Mouse (Mus musculus): ENCODE results near the gene Dpp8. TPM values are rescaled to one million over a fixed set of nuclear protein-coding genes. Genes with fewer than 3 reads are reported as not detected.

Dpp8 gene
- polyA plus RNA-seq, 1 experiment from 2014 or later, result 35.0 TPM

DNA sequence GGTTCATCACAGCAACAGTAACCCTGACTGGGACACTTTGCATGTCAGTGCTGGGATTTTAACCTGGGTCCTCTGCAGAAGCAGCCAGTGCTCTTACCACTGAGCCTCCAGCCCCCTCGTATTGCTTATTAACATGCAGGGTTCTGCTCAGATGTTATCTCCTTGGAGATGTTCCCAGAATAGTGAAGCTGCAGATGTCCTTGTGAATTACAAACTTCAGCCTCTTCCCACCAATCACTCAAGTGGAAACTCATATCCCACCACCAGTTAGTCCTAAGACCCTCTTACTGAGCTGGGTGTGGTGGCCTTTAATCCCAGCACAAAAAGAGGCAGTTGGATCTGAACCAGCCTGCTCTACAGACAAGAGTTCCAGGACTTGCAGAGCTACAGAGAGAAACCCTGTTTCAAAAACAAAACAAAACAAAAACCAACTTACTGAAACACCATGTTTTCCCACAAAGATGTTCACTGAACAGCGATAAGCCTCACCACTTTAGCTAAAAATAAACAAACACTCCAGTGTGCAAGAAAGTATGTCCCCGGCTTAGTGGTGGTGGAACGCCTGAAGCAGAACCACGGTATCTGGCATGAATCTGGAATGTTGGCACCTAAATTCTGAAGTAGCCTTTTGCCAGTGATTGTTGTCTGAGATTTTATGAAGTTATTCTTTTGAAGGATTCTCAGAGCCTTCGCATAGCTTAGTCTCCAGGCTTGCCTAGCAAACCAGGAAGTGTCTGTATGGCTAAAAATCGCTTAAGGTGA, 16.6 kb upstream of the Dpp8 start:
- no peak for ATAC-seq (ENCODE audit: insufficient number of reproducible peaks, low FRiP score, low TSS enrichment, low read depth)
- no peak overlapping the region for H3K4me3 ChIP-seq (replicated peaks)
- 56% methylated on average over 7 of the region's 7 CpGs for WGBS
- no peaks in the 10 kb centered on the region for H3K9me3 ChIP-seq (replicated peaks)
- no peaks in the 10 kb centered on the region for H3K27me3 ChIP-seq
- no peaks in the 10 kb centered on the region for H3K36me3 ChIP-seq
- H3K4me2 ChIP-seq (replicated peaks), result no peak overlapping the region
- peak overlapping the region; percentile 44; the same call in 1 of the 2 replicates for H3K27ac ChIP-seq (replicated peaks)
- no peak overlapping the region for H3K9ac ChIP-seq
- H3K4me1 ChIP-seq, result peaks cover 45% of the 10 kb centered on the region

DNA sequence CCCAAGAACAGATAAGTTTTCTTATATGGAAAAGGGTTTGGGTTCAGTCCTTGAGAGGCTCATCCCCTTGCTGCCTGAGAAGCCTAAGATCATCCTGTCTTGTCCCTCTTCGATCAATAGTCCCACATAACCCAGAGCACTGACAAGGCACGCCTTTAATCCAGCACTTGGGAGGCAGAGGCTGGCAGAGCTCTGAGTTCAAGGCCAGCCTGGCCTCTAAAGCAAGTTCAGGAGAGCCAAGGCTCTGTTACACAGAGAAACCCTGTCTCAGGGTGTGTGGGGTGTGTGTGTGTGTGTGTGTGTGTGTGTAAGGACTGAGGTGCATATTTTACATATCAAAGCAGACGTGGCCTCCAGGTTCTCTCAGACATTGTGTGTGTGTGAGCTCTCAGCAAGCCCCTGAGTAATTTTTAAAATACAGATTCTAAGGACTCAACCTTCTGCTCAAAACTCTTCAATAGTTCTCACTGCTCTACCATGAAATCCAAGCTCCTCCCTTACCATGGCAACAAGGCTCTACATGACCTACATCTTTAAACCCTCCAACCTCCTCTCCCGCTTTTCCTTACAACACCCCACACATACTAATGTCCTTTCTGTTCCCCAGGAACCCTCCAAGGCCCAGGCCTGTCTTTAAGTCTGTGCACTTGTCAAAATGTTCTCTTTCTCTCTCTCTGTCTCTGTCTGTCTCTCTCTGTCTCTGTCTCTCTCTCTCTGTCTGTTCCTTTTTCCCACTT, 15.8 kb upstream of the Dpp8 start:
- 73% methylated on average over 4 of the region's 4 CpGs for WGBS

DNA sequence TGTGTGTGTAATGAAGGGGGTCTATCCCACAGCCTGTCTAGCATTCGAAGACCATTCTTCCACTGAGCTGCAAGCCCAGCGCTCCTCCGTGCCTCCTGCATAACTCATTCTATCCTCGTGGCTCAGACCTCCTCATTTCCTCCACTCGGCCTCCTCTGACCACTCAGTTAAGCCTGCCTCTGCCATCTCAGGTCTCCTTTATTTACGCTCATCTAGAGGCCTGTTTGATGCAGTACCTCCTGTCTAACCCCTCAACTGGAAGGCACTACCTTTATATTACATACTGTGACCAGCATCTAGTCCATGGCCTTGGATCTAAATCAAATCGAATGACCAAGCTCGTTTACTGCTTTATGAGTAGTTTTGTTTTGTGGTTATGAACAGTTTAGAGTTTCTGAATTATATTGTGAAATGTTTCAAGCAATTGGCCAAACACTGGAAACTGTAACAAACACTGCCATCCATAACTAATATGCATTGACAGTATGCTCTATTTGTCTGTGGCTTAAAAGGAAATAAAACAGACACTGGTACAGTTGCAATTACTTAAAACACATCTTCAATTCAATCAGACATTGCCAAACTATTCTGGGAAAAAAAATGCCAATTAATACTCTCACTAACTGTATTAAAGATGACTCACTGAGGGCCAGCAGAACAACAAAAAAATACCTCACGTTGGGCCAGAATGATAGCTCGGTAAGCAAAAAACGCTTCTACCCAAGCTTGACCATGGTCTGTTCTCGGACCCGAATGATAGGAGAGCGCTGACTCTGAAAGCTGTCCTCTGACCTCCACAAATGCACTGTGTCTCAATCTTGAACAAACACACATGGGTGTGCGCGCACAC, 15.0 kb upstream of the Dpp8 start:
- no peak for ATAC-seq (ENCODE audit: insufficient number of reproducible peaks, low FRiP score, low TSS enrichment, low read depth)
- H3K27ac ChIP-seq (replicated peaks), result no peak overlapping the region
- no peaks in the 10 kb centered on the region for H3K9me3 ChIP-seq (replicated peaks)
- no peak overlapping the region for H3K9ac ChIP-seq
- no peaks in the 10 kb centered on the region for H3K36me3 ChIP-seq
- H3K27me3 ChIP-seq, result no peaks in the 10 kb centered on the region
- no peak overlapping the region for H3K4me3 ChIP-seq (replicated peaks)
- 80% methylated on average over 16 of the region's 16 CpGs for WGBS
- H3K4me1 ChIP-seq, result peaks cover 53% of the 10 kb centered on the region
- H3K4me2 ChIP-seq (replicated peaks), result no peak overlapping the region

More for the DNA sequence above, 15.8 kb upstream of the Dpp8 start:
- Histone ChIP-seq H3K27me3 (no peaks in the 10 kb centered on the region), H3K9me3 (replicated peaks) (no peaks in the 10 kb centered on the region), H3K4me3 (replicated peaks) (no peak overlapping the region), H3K36me3 (no peaks in the 10 kb centered on the region), H3K9ac (no peak overlapping the region), H3K27ac (replicated peaks) (peak overlapping the region; percentile 44; the same call in 1 of the 2 replicates), H3K4me1 (peaks cover 49% of the 10 kb centered on the region), H3K4me2 (replicated peaks) (no peak overlapping the region)
- no peak for ATAC-seq (ENCODE audit: insufficient number of reproducible peaks, low FRiP score, low TSS enrichment, low read depth)

DNA sequence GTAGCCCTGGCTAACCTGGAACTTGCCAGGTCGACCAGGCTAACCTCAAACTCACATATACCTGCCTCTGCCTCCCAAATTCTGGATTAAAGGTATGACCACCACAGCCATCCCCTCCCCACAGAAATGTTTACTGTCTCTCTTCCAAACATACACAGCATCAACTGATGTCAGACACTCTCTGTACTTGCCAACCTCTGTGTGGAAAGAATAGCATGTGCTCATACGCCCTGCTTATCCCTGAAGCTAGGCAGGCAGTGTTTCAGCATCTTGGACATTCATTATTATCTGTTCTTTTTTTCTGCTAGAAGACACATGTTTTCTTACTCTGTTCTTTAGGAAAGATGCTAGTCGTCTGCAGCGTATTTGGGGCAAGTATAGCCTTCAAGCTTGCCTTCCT, 14.3 kb upstream of the Dpp8 start:
- no peak overlapping the region for H3K4me2 ChIP-seq (replicated peaks)
- H3K9me3 ChIP-seq (replicated peaks), result no peaks in the 10 kb centered on the region
- WGBS, result 81% methylated on average over 4 of the region's 4 CpGs
- H3K4me3 ChIP-seq (replicated peaks), result no peak overlapping the region
- ATAC-seq (ENCODE audit: insufficient number of reproducible peaks, low FRiP score, low TSS enrichment, low read depth), result no peak
- H3K9ac ChIP-seq, result no peak overlapping the region
- no peaks in the 10 kb centered on the region for H3K36me3 ChIP-seq
- H3K4me1 ChIP-seq, result peaks cover 54% of the 10 kb centered on the region
- H3K27ac ChIP-seq (replicated peaks), result no peak overlapping the region
- no peaks in the 10 kb centered on the region for H3K27me3 ChIP-seq

DNA sequence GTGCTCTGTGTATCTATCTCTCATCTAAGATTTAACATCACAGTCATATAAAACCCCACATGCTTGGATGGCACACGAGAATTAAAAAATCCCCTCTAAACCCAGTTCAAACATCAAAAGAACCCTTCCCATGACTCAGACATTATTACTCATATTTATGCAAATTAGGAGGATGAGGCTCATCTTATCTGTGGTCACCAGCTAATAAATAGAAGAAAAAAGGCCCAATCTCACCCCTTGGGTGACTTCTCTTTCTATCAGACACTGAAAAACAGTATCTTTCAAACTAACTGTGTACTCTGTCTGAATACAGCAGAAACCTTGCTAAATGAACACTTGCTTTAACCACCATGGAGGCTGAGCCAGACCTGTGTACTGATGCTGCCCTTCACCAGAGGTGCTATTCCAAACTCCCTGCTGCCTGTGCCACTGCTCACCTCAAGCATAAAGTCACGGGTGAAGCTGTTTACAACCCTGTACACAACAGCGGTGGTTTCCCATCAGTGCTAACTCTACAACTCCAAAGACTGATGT, 13.6 kb upstream of the Dpp8 start:
- H3K9me3 ChIP-seq (replicated peaks), result no peaks in the 10 kb centered on the region
- no peak overlapping the region for H3K9ac ChIP-seq
- H3K36me3 ChIP-seq, result no peaks in the 10 kb centered on the region
- H3K4me2 ChIP-seq (replicated peaks), result no peak overlapping the region
- no peaks in the 10 kb centered on the region for H3K27me3 ChIP-seq
- H3K27ac ChIP-seq (replicated peaks), result no peak overlapping the region
- no peak overlapping the region for H3K4me3 ChIP-seq (replicated peaks)
- 66% methylated on average over 3 of the region's 3 CpGs for WGBS
- H3K4me1 ChIP-seq, result peaks cover 54% of the 10 kb centered on the region
- ATAC-seq (ENCODE audit: insufficient number of reproducible peaks, low FRiP score, low TSS enrichment, low read depth), result no peak

DNA sequence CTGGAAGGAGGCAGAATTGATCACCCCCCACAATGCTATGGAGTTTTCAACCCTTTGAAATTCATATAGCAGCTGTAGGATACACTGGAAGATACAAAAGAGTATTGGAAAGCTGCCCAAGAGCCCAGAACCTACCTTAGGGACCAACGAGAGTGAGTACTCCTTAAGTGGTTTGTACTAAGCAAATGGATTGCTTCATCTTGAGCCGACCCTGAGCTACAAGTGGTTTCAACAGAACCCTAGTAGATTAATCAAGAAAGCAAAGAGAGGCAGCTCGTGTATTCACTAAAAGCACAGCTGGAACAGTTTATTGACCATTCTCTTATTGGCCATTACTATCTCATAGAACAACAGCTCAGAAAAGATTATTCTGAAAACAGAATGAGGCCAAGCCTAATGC, 13.1 kb upstream of the Dpp8 start:
- no peaks in the 10 kb centered on the region for H3K9me3 ChIP-seq (replicated peaks)
- H3K27ac ChIP-seq (replicated peaks), result no peak overlapping the region
- no peak overlapping the region for H3K4me3 ChIP-seq (replicated peaks)
- no peak overlapping the region for H3K4me2 ChIP-seq (replicated peaks)
- WGBS, result 46% methylated on average over 3 of the region's 3 CpGs
- peaks cover 54% of the 10 kb centered on the region for H3K4me1 ChIP-seq
- ATAC-seq (ENCODE audit: insufficient number of reproducible peaks, low FRiP score, low TSS enrichment, low read depth), result no peak
- no peaks in the 10 kb centered on the region for H3K27me3 ChIP-seq
- H3K36me3 ChIP-seq, result no peaks in the 10 kb centered on the region
- H3K9ac ChIP-seq, result no peak overlapping the region

DNA sequence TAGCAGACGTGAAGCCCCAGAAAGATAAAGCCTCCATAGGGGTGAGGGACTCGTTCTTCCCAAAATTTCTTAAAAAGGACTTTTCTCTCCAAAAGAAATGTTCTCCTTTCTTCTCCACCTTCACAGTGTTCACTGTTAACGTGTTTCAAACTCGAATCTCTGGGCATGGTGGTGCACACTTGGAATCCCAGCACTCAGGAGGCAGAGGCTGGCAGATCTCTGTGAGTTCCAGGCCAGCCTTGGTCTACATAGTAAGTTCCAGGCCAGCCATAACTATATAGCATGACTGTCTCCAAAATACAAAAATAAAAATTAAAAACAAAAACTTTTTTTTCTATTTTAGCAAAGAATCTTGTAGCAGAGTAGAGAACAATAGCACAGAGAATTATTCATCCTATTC, 12.1 kb upstream of the Dpp8 start:
- peak overlapping the region; percentile 99 for H3K4me3 ChIP-seq (replicated peaks)
- no peaks in the 10 kb centered on the region for H3K27me3 ChIP-seq
- peak overlapping the region; percentile 89 for H3K4me2 ChIP-seq (replicated peaks)
- H3K9ac ChIP-seq, result no peak overlapping the region
- H3K4me1 ChIP-seq, result peaks cover 53% of the 10 kb centered on the region
- no peak overlapping the region for H3K27ac ChIP-seq (replicated peaks)
- H3K36me3 ChIP-seq, result no peaks in the 10 kb centered on the region
- WGBS, result 70% methylated on average over 4 of the region's 4 CpGs
- no peak for ATAC-seq (ENCODE audit: insufficient number of reproducible peaks, low FRiP score, low TSS enrichment, low read depth)
- no peaks in the 10 kb centered on the region for H3K9me3 ChIP-seq (replicated peaks)

GRCm38 (mm10) chr9:65020991-65021886, 11.0 kb upstream of the Dpp8 start, which contains the start of gene Hacd3:
TSS of gene Hacd3 (minus strand) at chr9:65021693.
- ATAC-seq (ENCODE audit: insufficient number of reproducible peaks, low FRiP score, low TSS enrichment, low read depth), result peak; percentile 92
- Histone ChIP-seq H3K4me2 (replicated peaks) (peak within 1 kb of the TSS; percentile 89), H3K9ac (peak within 1 kb of the TSS; percentile 86), H3K4me3 (replicated peaks) (peak within 1 kb of the TSS; percentile 99), H3K4me1 (peaks cover 42% of the 10 kb centered on the region), H3K27ac (replicated peaks) (peak within 1 kb of the TSS; percentile 84), H3K9me3 (replicated peaks) (no peaks in the 10 kb centered on the region), H3K27me3 (no peaks in the 10 kb centered on the region), H3K36me3 (no peaks in the 10 kb centered on the region)
- WGBS, result under 1% methylated on average over 72 of the region's 81 CpGs

DNA sequence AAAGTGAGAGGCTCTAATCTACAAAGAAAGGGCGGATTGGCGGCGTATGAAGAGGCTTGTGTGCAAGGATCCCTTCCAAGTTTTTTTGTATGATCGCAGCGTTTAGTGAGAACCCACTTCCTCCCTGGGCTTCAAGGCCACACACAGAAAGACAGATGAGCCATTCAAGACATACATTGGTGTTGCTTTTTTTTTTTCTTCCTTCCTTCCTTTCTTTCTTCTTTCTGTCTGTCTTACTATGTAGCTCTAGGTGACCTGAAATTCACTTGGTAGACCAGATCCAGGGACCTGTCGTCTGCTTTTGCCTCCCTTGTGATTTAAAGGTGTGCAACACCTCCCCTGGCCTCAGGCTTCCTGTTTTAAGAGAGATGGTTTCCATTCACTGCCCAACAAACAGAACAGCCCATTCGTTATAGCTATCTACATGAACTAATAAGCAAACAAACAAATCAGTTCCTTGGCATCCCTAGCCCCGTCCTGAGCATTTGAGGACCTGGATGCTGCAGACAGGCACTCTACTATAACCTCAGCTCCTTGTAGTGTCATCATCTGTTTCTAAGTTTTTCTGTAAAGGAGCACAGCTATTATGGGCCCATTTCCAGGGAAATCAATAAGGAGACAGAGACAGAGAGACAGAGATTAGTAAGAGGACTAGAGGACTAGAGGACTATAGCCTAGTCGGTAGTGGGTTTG, 10.2 kb upstream of the Dpp8 start:
- H3K9me3 ChIP-seq (replicated peaks), result no peaks in the 10 kb centered on the region
- H3K4me2 ChIP-seq (replicated peaks), result peak overlapping the region; percentile 89
- H3K4me1 ChIP-seq, result peaks cover 36% of the 10 kb centered on the region
- peak overlapping the region; percentile 86; the same call in 1 of the 2 replicates for H3K9ac ChIP-seq
- no peaks in the 10 kb centered on the region for H3K27me3 ChIP-seq
- H3K4me3 ChIP-seq (replicated peaks), result peak overlapping the region; percentile 99
- peak overlapping the region; percentile 84 for H3K27ac ChIP-seq (replicated peaks)
- 22% methylated on average over 9 of the region's 9 CpGs for WGBS
- no peaks in the 10 kb centered on the region for H3K36me3 ChIP-seq
- no peak for ATAC-seq (ENCODE audit: insufficient number of reproducible peaks, low FRiP score, low TSS enrichment, low read depth)

All from embryonic facial prominence, embryonic 15.5 days (tissue).